Mouse (Mus musculus): Measurements from ENCODE around the gene Cwh43. TPM values are rescaled to one million over a fixed set of nuclear protein-coding genes. Genes with fewer than 3 reads are reported as not detected.

The Cwh43 gene
- not detected for total RNA-seq (2022)

DNA sequence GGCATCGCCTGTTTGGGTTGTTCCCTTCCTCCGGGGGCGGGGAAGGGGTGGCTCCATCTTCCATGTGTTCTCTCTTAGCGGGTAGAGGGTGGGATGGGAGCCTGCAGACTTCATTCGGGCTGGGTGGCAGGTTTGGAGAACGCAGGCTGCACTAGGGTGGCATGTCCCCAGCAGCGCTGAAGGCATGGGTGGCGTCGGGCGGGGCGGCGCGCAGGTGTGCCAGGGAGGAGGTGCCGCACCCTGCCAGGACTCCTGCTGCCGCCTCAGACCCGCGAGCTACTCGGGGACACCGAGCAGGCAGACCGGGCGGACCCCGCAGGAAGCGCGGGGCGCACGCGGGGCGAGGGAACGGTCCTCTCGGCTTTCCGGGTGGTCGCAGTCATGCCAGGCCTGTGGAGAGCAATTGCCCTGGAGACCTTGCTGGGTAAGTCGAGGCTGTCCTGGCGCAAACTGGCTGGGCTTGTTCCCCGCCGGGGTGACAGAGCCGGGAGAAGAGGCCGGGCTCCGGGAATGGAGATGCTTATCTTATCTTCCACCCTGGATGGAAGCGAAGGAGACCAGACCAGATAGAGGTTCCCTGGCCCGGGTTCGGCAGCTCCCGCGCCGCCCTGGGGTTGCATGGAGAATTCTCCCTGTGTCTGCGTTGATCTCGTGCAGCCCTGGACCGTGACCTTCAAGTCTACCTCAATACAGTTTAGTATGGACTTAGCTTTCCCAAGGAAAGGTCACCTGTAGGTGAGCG, at the start of gene Cwh43:
Gene Cwh43, plus strand, starts transcription at position 95 of the 742 bp plus-strand sequence.
- no peak for DNase-seq (ENCODE audit: low spot score)

DNA sequence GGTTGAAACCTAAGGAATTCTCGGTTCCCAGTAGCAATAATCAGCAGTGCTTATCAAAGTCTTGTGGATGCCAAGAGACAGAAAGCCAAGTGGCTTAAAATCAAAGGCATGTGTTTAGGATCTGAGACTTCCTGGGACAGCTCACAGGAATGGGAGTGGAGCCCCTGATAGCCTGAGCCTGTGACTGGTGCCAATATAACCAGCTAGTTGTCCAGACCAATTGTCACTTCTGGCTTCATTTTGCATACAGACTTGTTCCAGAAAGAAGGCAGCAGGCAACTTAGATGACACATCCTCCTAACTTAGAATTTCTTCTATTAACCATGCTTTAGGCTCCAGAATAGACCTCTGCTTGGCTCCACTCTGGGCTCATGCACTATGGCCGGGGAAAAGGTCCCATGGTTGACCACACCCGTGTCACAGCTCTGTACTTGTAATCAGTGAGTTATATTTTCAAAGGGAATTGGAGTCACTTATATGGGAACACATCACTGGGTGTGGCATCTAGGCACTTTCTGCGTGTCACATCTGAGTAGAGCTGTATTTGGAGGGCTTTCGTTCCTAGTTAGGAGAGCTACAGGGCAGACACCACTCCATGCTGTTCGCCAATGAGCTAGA, 46.6 kb upstream of the Cwh43 start:
- no peak for DNase-seq (ENCODE audit: low spot score)

- DNase-seq (ENCODE audit: low spot score), result no peak
Measured at GRCm38 (mm10) chr5:73359752-73360141, 46.1 kb upstream of the Cwh43 start.

DNA sequence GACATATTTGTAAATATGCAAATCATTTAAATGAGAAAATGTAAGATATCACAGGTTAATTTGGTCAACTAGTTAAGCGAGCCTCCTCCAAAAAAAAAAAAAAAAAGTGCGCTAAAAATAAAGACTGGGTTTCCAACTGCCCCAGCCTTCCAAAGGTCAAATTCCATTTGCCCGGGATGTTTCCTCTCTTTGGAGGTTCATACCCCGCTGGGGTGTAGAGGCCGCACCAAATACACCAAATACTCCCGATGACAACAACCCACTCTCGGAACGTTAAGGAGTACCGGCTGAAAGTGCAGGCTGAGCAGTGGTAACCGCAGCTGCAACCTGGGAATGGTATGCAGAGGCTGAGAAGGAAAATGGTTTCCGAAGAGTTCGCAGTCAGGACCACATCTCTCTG, 45.6 kb upstream of the Cwh43 start:
- DNase-seq (ENCODE audit: low spot score), result no peak

GRCm38 (mm10) chr5:73362338-73362737, 43.5 kb upstream of the Cwh43 start:
- DNase-seq (ENCODE audit: low spot score), result no peak

GRCm38 (mm10) chr5:73362791-73363190, 43.1 kb upstream of the Cwh43 start:
- DNase-seq (ENCODE audit: low spot score), result no peak

- DNase-seq (ENCODE audit: low spot score), result no peak
Measured at GRCm38 (mm10) chr5:73364107-73364864, 41.6 kb upstream of the Cwh43 start.

DNA sequence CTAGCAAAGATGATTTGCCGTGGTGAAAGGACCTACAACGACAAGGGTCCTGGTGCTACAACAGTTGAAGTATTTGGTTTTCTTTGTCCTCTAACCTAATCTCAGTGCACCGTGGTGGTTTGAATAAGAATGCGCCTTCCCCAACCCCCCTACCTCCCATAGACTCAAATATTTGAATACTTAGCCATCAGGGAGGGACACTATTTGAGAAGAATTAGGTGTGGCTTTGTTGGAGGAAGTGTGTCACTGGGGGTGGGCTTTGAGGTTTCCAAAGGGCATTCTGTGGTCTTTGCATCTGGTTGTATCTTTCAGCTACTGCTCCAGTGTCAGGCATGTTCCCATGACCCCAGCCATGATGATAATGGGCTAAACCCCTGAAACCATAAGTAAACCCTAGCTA, 38.0 kb upstream of the Cwh43 start:
- DNase-seq (ENCODE audit: low spot score), result no peak

DNA sequence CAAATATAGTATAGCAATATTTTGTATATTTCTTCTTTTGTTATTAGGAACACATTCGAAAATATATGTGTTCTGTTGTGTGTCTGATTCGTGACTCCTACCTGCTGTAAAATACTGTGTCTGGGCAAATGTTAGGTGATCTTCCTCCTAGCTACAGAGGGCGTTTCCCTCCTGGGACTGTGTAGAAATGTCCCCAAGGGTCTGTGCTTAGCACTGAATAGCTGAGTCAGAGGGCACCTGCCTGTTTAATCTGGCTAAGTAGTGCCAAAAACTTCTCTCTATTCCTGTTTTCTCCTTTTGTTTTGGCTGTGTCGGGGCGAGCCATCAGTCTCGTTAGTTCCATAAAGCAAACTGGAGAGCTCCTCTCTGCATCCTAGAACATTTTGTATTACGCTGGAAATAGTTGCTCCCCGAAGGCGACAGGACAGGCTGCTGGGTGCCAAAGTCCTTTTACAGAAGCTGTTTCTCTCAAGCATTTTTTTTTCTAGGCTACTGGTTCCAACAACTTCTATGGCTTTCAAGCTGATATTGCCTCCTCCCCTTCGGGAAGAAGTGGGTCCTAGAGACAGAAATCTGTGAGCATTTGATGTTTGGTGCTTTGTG, 36.9 kb upstream of the Cwh43 start:
- DNase-seq (ENCODE audit: low spot score), result no peak

DNA sequence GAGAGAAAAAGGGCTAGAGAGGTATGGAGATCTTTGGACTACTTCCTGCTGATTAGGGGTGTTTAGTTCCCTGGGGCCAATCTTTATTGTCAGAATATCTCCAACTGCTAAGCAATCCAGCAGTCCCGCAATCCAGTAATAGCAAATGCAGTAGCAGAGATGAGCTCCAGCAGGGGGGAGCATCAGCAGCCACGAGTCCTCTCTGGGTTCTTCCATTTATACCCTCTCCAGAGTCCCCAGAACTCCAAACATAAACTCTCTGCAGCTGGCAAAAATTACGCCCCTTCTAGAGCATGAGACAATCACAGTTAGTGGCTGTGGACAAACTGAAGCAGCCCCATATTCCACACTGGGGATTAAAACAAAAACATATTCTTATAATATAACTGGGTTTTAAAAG, 36.1 kb upstream of the Cwh43 start:
- DNase-seq (ENCODE audit: low spot score), result no peak

DNA sequence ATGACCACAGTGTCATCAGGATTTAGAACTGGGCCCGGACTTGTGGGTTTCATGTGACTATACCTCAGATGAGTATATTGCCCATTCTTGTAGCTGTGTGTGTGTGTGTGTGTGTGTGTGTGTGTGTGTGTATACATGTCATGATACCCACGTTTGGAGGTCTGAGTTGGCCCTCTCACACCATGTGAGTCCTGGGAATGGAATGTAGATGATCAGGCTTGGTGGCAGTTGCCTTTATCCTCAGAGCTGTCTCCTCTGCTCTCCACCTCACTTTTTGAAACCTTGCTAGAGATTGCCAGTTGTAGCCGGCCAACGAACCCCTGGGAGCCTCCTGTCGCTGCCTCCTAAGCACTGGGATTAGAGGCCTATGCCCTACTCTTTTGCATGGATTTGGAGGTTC, 33.3 kb upstream of the Cwh43 start:
- DNase-seq (ENCODE audit: low spot score), result no peak

DNA sequence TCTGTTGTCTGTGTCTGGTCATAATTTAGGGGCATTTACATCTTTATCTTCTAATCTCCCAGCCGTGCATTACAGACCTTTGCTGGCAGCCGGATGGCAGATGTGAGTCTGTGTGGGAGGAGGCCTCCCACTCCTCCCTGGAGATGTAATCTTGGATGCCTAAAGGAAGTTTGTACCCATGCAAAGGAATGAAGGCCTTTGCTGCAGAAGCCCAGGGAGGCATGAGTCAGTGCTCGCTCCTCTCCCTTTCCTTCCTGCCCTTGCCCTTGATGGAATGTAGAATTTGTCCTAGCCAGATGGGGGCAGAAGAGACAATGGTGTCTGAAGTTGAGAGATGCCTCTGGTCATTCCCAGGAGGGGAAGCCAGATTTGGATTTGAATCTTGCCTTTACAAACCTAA, 32.7 kb upstream of the Cwh43 start:
- no peak for DNase-seq (ENCODE audit: low spot score)

GRCm38 (mm10) chr5:73376041-73376440, 29.8 kb upstream of the Cwh43 start:
- no peak for DNase-seq (ENCODE audit: low spot score)

DNA sequence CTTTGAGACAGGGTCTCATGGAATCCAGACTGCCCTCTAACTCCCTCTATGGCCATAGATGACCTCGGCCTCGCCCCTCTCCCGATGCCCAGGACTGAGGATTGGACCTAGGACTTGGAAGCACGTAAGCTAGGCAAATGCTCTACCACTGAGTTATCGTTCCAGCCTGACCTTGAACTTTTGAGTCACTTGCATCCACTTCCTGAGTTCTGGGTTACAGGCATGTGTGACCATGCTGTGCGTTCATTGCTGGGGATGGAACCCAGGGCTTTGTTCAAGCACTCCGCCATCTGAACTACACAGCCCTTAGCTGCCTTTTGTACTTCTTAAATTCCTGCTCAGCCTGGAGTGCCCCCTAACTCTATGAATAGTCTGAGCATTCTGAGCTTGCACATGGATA, 29.4 kb upstream of the Cwh43 start:
- no peak for DNase-seq (ENCODE audit: low spot score)

GRCm38 (mm10) chr5:73379908-73380307, 26.0 kb upstream of the Cwh43 start:
- DNase-seq (ENCODE audit: low spot score), result peak; percentile 80

GRCm38 (mm10) chr5:73380829-73381228, 25.0 kb upstream of the Cwh43 start:
- DNase-seq (ENCODE audit: low spot score), result peak; percentile 47

GRCm38 (mm10) chr5:73381510-73381909, 24.4 kb upstream of the Cwh43 start:
- no peak for DNase-seq (ENCODE audit: low spot score)

DNA sequence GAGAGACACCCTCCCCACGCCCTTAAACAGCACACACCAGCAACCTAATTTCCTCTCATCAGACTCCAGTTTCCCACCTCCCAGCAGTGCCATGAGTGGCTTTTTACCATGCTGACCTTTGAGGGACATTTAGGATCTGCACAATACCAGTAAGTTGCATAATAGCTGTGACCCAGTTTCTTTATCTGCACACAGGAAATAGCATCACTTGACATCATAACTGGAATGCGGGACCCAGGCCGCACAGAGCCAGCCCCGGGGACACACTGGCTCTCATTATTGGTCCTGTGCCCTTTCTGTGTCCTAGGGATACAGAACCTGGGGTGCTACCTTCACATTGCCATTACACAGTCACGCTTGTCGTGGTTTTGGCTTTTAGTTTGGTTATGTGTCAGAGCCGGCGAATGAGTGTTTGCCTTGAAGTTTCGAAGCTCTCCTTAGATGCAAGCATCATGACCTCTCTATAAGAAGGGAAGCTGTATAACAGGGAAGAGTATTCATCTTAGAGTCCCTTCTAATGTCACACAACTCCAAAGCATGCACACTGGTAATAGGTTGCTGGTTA, 23.8 kb upstream of the Cwh43 start:
- DNase-seq (ENCODE audit: low spot score), result peak; percentile 43

DNA sequence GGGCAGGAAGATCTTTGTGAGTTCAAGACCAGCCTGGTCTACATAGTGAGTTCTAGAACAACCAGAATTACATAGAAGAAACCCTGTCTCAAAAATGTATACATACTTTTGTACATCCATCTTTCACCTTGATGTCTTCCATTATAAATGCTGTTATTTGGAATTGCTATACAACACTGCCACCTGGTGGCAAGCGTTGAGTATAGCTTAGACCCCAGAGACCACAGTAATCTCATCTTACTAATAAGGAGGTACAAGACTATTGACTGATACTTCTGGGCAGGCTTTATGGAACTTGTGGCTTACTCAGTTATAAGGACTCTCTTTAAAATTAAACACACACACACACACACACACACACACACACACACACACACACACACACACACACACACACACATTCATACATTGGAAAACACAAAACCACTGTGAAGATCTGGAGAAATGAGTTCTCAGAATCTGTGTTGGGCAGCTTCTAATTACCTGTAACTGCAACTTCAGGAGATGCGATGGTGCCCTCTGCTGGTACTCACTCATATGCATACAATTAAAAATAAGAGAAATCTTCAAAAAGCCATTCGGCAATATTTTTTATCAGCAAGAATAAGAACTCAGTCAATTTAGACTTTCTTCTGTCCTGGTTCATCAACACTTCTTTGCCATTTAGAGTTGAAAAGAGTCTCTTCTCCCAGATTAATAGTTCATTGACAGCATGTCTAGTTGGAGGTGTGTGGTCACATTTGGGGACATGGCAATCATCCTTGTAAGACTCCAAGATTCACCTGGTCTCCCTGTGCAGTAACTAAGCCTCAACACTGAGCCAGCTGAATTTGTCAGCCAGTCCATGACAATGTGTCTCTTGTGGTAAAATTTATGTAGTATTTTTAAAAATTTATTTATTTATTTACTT, 22.9 kb upstream of the Cwh43 start:
- peak; percentile 68 for DNase-seq (ENCODE audit: low spot score)

DNA sequence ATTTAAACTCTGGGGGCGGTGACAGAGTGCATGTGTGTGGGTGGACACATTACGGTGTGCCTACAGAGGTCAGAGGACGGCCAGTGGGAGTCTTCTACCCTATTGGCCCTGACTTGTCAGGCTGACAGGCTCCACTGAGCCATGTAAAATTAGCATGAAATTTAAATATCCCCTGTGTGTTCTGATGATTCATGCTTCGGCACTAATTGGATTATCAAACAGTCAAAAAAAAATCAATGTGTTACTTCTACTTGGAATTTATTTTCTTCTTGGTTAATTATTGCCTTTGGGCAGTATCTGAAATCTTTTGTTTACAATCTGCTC, 22.3 kb upstream of the Cwh43 start:
- DNase-seq (ENCODE audit: low spot score), result no peak

DNA sequence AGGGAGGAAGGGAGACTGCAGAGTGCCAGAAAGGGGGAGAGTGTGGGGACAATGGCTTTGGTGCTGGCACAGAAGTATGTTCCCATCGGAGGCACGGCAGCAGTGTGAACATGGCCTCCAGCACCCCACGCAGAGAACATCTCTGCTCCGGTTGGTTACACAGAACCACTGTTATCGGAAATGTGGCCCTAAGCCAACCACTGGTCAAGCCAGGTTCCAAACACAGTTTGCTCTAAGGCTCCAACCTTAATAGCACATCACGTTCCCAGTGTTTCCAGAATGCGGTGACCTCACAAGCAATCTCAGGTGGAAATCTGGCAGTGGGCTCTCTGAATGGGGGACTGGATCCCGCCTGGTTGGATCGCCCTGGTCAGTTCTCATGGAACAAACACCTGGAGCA, 12.8 kb upstream of the Cwh43 start:
- DNase-seq (ENCODE audit: low spot score), result no peak

Data from heart, adult 8-10 months (tissue).